Mouse (Mus musculus): Measurements from ENCODE around the gene Tmem260.
"Not testable (repeated sequence)": the region's sequence is repeated elsewhere in the genome, so short reads cannot be mapped to it uniquely, and the experiment has no call there.

Gene Tmem260

DNA sequence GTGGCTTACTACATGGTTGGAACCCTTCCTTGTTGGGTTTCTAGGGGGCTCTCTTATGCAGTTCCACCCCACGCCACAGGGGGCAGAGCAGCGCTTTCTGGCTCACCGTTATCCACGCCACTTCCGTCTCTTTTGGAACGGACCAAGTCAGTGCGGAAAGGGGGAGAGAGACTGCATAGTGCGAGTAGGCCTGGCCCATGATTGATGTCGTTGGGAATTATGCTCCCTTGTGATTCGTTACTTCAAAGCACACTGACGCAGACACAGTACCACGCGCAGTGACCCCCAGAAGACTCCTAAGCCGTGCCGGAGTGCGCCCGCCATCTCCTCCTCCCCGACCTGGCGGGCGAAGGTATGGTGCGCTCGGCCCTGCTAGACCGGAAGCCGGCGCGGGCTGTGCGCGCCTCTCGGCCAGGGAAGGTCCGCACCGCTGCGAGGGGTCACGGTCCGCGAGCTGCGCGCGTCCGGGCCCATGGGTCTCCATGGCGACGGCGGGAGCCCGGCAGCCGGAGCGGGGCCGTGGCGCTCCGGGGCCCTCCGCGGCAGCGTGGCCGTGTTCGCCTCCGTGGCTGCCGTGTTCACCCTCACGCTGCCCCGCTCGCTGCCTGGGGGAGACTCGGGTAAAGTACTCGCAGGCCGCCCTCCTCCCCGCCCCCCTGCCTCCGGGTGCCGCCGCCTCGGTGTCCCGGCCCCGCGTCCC is at the start of gene Tmem260:
TSS of gene Tmem260 (plus strand) at position 141 of the 700 bp plus-strand sequence.
- peak; percentile 94 for DNase-seq (ENCODE audit: low read depth)

GRCm38 (mm10) chr14:48406086-48406485 is 39.8 kb upstream of the Tmem260 start:
- DNase-seq (ENCODE audit: low read depth), result no peak

GRCm38 (mm10) chr14:48417064-48417463 is 28.9 kb upstream of the Tmem260 start:
- no peak for DNase-seq (ENCODE audit: low read depth)

GRCm38 (mm10) chr14:48418264-48418663 is 27.7 kb upstream of the Tmem260 start:
- no peak for DNase-seq (ENCODE audit: low read depth)

GRCm38 (mm10) chr14:48418672-48419071 is 27.3 kb upstream of the Tmem260 start:
- DNase-seq (ENCODE audit: low read depth), result no peak

DNA sequence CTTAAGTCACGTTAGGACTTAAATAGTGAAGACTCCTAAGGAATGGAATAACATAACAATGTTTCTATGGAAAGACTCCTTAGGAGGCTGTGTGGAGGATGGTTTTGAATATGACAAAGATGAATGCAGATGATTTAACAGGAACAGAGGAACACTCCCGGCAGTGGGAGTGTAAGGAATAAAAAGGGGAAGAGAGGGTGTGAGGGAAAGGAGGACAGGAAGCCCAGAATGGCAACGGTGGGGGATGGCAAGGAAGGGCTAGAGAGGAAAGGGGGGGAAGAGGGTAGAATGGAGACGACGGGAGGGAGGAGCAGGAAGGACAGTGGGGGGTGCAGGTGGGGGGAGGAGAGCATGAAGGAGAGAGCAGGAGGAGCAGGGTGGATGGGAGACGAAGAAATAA is 24.4 kb upstream of the Tmem260 start:
- DNase-seq (ENCODE audit: low read depth), result no peak

DNA sequence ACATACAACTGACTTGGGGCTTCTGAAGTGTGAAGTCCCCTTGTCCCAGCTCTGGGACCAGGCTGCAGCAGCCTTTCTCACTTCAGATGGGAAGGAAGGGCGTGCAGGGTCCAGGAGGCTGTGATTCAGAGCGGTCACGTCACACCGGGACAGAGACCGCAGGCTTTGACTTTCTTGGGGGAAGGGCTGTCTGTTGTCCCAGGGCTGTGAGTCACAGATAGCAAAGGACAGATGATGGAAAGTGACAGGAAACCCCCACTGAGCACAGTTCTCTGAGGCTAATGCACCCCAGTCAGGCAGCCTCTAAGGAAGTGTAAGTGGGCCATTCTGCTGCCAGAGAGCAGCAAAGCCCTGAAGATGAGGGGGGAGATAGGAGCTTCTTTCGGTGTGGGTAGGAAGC is 23.9 kb upstream of the Tmem260 start:
- peak; percentile 95 for DNase-seq (ENCODE audit: low read depth)

DNA sequence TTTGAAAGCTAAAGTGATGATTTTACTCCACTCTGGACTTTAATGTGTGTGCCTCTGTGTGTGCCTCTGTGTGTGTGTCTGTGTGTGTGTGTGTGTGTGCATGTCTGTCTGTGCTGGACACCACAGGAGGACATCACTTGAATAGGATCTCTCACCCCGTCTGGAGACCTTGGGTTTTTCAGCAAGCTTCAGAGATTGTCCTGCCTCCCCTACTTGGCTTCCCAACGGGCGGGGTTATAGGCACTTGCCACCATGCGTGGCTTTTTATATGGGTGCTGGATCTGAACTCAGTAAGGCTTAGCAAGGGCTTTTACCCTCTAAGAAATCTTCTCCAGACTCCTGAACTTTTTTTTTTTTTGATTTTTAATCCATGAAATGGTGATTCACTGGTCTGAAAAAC is 23.5 kb upstream of the Tmem260 start:
- DNase-seq (ENCODE audit: low read depth), result no peak

DNA sequence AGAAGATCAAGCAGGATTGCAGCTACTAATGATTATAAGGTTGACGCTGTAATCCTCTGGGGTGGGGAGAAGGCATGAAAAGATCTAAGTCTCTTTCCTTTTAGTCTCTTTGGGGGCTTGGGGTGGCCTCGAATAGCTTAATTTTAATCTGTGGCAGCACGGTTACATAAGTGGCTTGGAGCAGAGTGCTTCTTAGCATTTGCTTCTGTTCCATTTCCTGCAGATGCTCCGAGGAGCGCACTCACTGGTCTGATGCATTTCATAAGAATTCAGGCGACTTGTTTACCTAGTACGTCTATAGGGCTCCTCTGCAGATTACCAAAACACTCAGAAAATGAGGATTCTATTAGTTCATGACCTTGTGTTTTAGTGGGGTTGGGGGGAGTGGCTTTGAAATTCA is 23.0 kb upstream of the Tmem260 start:
- DNase-seq (ENCODE audit: low read depth), result peak; percentile 19

DNA sequence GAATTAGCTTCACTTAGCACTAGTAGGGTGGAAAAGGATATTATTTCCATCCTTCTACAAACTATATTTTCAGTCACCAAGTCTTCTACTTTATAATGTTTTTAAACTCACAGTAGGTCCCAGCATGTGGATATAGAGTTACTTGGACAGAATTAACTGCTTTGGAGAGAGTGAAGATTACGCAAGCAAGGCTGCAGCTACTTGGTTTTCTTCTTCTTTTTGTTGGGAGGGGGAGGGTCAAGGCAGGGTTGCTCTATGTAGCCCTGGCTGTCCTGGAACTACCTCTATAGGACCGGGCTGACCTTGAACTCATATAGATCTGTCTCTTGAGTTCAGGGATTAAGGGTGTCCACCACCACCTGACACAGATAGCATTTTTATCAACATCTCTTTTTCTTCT is 13.9 kb upstream of the Tmem260 start:
- DNase-seq (ENCODE audit: low read depth), result peak; percentile 18

GRCm38 (mm10) chr14:48443796-48444195 is 2.1 kb upstream of the Tmem260 start:
- DNase-seq (ENCODE audit: low read depth), result peak; percentile 45

DNA sequence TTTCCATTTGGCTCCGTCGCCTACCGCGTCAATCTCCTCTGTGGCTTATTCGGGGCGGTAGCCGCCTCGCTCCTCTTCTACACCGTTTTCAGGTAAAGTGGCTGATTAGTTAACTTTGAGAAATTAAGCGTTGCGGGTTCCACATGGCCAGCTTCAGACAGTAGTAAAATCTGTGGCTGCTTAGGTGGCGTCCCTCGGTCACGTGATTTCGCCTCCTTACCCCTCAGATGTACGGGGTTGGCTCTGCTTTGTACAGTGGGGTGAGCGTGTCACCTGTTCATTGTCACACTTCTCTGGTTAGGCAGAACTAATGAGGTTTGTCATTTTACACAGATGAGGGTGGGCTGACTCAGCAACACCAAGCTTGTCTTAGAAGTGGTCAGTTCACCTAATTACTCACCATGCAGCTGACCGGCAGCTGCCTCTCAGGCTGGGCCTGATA is 6.1 kb downstream of the Tmem260 start:
- DNase-seq (ENCODE audit: low read depth), result no peak

DNA sequence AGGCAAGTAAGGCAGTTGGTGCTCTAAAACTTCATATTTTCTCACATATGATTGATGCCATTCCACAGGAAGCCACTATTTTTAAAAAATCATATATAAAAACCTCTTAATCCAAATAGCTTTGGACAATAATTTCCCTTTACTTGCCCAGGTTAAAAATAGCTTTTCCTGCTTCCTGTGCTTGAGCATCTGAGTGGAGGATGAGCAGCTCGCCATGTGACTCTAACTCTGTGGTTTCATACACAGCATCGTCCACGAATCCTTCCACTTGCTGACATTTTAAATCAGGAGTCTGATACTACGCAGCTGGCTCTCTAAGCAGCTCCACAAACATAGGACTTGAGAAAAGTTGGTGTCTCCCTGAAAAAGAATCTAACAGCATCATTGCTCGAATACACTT is 7.5 kb downstream of the Tmem260 start:
- DNase-seq (ENCODE audit: low read depth), result no peak

DNA sequence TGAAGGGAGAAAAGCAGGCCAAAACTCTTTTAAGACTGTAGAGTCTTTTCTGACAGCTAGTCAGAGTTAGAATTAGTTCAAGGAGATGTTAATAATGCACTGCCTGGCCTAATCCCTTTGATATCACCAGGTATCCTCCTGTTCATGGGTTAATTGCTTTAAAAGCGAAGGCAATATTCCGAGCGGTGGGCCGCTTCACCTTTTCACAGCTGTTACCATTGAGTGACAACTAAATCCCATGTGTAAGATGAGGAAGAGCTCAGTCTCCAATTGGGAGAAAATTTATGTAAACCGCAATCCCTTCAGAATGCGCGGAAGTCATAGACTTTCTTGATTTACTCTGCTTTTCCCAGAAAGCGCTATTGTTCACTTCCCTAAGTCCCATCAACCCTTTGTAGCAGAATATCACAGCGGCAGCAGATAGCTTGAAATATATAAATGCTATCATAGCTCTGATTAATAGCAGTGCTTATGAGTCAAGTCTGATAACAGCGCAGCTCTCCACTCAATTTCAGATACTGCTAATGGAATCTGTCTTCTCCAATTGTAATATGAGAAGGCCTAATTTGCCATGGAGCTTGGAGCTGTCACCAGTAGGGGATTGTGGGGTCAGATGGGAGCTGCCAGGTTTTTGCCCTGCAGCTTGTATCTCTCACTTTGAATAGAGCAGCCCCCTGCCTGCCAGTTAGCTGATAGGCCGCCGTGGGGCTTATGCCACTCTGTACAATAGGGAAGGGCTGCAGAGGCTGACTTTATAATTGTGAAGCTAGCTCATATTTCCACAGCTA is 10.6 kb downstream of the Tmem260 start:
- no peak for DNase-seq (ENCODE audit: low read depth)

- peak; percentile 45 for DNase-seq (ENCODE audit: low read depth)
These were observed 11.5 kb downstream of the Tmem260 start for GRCm38 (mm10) chr14:48457288-48457938.

DNA sequence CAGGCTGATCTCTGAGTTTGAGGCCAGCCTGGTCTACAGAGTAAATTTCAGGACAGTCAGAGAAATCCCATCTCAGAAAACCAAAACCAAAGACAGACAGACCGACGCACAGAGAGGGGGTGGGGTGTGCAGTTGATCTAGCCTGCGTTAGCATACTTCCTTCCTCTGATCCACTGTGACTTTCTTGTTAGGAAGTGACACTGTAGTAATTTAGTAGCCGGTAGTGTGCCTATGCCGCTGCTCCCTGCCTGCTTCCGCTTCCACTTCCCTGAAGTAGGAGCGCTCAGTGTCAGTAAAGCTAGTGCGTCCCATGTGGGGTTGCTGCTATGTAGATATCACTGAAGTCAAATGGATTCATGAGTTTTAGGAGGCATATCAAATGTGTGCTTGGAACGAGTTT is 13.0 kb downstream of the Tmem260 start:
- no peak for DNase-seq (ENCODE audit: low read depth)

DNA sequence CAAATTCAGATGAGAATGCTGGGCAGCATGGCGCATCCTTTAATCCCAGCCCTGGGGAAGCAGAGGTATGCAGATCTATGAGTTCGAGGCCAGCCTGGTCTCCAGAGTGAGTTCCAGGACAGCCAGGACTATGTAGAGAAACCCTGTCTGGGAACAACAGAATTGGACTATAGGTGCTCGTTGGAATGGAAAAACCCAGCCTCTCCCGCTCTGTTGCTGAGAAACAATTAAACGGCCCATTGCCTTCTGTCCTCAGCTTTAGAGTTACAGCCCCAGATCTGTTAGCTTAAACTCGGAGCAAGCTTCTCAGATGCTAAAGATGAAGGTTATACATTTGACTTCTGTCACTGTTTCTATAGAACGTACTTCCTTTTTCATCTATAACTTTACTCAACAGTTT is 22.4 kb downstream of the Tmem260 start:
- no peak for DNase-seq (ENCODE audit: low read depth)

GRCm38 (mm10) chr14:48470742-48471487 is 25.0 kb downstream of the Tmem260 start:
- DNase-seq (ENCODE audit: low read depth), result no peak

GRCm38 (mm10) chr14:48472179-48472578 is 26.3 kb downstream of the Tmem260 start:
- DNase-seq (ENCODE audit: low read depth), result no peak

- DNase-seq (ENCODE audit: low read depth), result no peak
These were observed 29.4 kb downstream of the Tmem260 start for GRCm38 (mm10) chr14:48475370-48475769.

GRCm38 (mm10) chr14:48475834-48476233 is 29.9 kb downstream of the Tmem260 start:
- DNase-seq (ENCODE audit: low read depth), result not testable (repeated sequence)

DNA sequence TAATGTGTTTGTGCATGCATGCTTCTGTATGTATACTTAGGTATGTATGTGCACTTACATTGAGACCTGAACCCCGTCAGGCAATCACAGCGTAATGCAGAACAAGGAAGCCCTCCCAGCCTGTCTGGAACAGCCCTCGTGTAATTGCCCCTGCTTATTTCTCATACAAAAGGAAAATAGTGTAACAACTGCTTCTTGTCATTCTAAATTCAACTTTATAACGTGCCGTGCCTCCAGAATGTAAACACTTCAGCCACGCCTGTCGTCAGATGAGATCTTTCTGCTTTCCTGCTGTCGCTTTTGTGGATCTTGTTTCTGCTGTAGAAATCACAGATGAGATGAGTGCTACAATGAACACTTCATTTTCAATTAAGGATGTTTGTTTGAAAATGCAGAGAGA is 30.4 kb downstream of the Tmem260 start:
- no peak for DNase-seq (ENCODE audit: low read depth)

Data from 416B (cell line).